20 mouse cellular contexts compared by ENCODE assay signal in the genomic region with DNA sequence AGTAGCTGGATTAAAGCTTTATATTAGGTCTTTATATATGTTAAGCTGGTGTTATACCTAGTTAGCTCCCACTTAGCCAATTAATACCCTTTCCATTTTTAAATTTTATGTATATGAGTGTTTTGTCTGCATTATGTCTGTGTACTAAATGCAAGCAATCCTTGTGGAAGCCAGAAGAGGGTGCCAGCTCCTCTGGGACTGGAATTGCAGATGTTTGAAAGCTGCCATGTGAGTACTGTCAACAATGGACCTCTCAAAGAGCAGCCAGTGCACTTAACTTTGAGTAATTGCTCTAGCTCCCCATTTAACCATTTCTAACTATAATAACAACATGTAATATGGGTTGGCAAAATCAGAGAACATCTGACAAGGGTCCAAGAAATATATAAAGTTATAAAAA.
DNase-seq lines count a peak whose midpoint lies in the region; ATAC-seq and TF ChIP-seq lines count a peak whose summit lies in the region.
"Had no signal": no experiment of that assay in that cellular context is flagged by ENCODE, and none has a peak within 500 bp of the region (broad histone marks: within the 10 kb centered on the region; RNA-seq: fewer than 3 reads in every experiment).

No protein-coding gene starts in this region.

- peaks cover 5% of the 10 kb centered on the region; the same call in 1 of the 2 replicates for H3K36me3 ChIP-seq in intestine, postnatal 0 days (ENCODE audit: control insufficient read depth, insufficient read depth)
- H3K36me3 ChIP-seq in intestine, embryonic 15.5 days: 0 out of 2 replicates have a peak, but pooled peaks cover 2% of the 10 kb centered on the region
- H3K36me3 ChIP-seq in lung, postnatal 0 days (ENCODE audit: insufficient read depth, low read length): 0 out of 2 replicates have a peak, but pooled peaks cover 6% of the 10 kb centered on the region
- H3K36me3 ChIP-seq: midbrain, embryonic 15.5 days had no signal

- no peak overlapping the region for H3K4me3 ChIP-seq in intestine, postnatal 0 days (ENCODE audit: low read depth, low read length)
- no peak overlapping the region for H3K4me3 ChIP-seq in intestine, embryonic 15.5 days (replicated peaks)
- no peak overlapping the region for H3K4me3 ChIP-seq in lung, postnatal 0 days (ENCODE audit: low read depth, low read length)
- H3K4me3 ChIP-seq: forebrain, embryonic 13.5 days; heart, embryonic 13.5 days; midbrain, embryonic 15.5 days had no signal

- H3K27me3 ChIP-seq in intestine, postnatal 0 days (replicated peaks; ENCODE audit: control insufficient read depth, insufficient read depth, low read length): no peaks in the 10 kb centered on the region
- no peaks in the 10 kb centered on the region for H3K27me3 ChIP-seq in intestine, embryonic 15.5 days (replicated peaks)
- H3K27me3 ChIP-seq in lung, postnatal 0 days (replicated peaks; ENCODE audit: insufficient read depth, low read length): no peaks in the 10 kb centered on the region
- H3K27me3 ChIP-seq: forebrain, embryonic 13.5 days; heart, embryonic 13.5 days; midbrain, embryonic 15.5 days had no signal

- TF ChIP-seq CTCF in intestine, postnatal 0 days (IDR thresholded peaks at IDR 0.05; ENCODE audit: low read depth): peak; percentile 56
- peak; percentile 56 for TF ChIP-seq CTCF in lung, postnatal 0 days (IDR thresholded peaks at IDR 0.05)
- peak; percentile 12; the same call in 1 of the 2 replicates for TF ChIP-seq CTCF in brain, embryonic 14.5 days (IDR thresholded peaks at IDR 0.05; ENCODE audit: borderline replicate concordance, extremely low read depth, insufficient read depth, insufficient read length)

- H3K9ac ChIP-seq in intestine, postnatal 0 days (ENCODE audit: low read depth, low read length): no peak overlapping the region
- H3K9ac ChIP-seq in intestine, embryonic 15.5 days: no peak overlapping the region
- no peak overlapping the region for H3K9ac ChIP-seq in lung, postnatal 0 days (replicated peaks; ENCODE audit: low read depth)
- H3K9ac ChIP-seq: forebrain, embryonic 13.5 days; heart, embryonic 13.5 days; midbrain, embryonic 15.5 days had no signal

- DNase-seq in lung, postnatal 0 days (ENCODE audit: low spot score): peak; percentile 24
- DNase-seq in lung, postnatal 14 days: no peak
- DNase-seq in brain, embryonic 14.5 days (ENCODE audit: low read depth): no peak
- no peak for DNase-seq in c-Kit-positive CD71-positive TER-119-positive erythroid progenitor cells, embryonic 14.5 days (ENCODE audit: low spot score)
- no peak for DNase-seq in testis, postnatal 14 days (ENCODE audit: low spot score)
- DNase-seq: adrenal gland, postnatal 14 days; cerebellum, adult 8-10 months; heart, postnatal 36 days; kidney, adult 8-10 months; layer of hippocampus, postnatal 36 days; liver; retina, postnatal 1 day; right cerebral cortex, postnatal 4 days had no signal

- H3K27ac ChIP-seq in intestine, postnatal 0 days (ENCODE audit: low read depth, low read length): no peak overlapping the region
- no peak overlapping the region for H3K27ac ChIP-seq in intestine, embryonic 15.5 days
- no peak overlapping the region for H3K27ac ChIP-seq in lung, postnatal 0 days (ENCODE audit: low read length)
- H3K27ac ChIP-seq: forebrain, embryonic 13.5 days; heart, embryonic 13.5 days; midbrain, embryonic 15.5 days had no signal

- no peak for TF ChIP-seq EP300 in lung, postnatal 0 days (IDR thresholded peaks at IDR 0.05)

- ATAC-seq in intestine, postnatal 0 days: no peak
- no peak for ATAC-seq in intestine, embryonic 15.5 days
- no peak for ATAC-seq in lung, postnatal 0 days
- ATAC-seq: forebrain, embryonic 13.5 days; hindbrain, embryonic 16.5 days; midbrain, embryonic 15.5 days had no signal

- no peaks in the 10 kb centered on the region for H3K9me3 ChIP-seq in intestine, postnatal 0 days (ENCODE audit: control insufficient read depth)
- no peaks in the 10 kb centered on the region for H3K9me3 ChIP-seq in intestine, embryonic 15.5 days
- no peaks in the 10 kb centered on the region for H3K9me3 ChIP-seq in lung, postnatal 0 days (ENCODE audit: low read length)
- H3K9me3 ChIP-seq: forebrain, embryonic 13.5 days; G1E; heart, embryonic 13.5 days; midbrain, embryonic 15.5 days had no signal

- no peaks in the 10 kb centered on the region for H3K4me1 ChIP-seq in intestine, postnatal 0 days (replicated peaks; ENCODE audit: control insufficient read depth, insufficient read depth, low read length)
- H3K4me1 ChIP-seq in intestine, embryonic 15.5 days (replicated peaks): no peaks in the 10 kb centered on the region
- peaks cover 4% of the 10 kb centered on the region; the same call in 1 of the 2 replicates for H3K4me1 ChIP-seq in lung, postnatal 0 days (ENCODE audit: insufficient read depth, low read depth, low read length)
- H3K4me1 ChIP-seq: forebrain, embryonic 13.5 days; midbrain, embryonic 15.5 days had no signal

- H3K4me2 ChIP-seq in intestine, postnatal 0 days (replicated peaks; ENCODE audit: low read depth): no peak overlapping the region
- H3K4me2 ChIP-seq in intestine, embryonic 15.5 days (replicated peaks): no peak overlapping the region
- H3K4me2 ChIP-seq in lung, postnatal 0 days (replicated peaks; ENCODE audit: low read depth, low read length): no peak overlapping the region
- H3K4me2 ChIP-seq: forebrain, embryonic 13.5 days; heart, embryonic 13.5 days; midbrain, embryonic 15.5 days had no signal

- no peak for TF ChIP-seq POLR2A in brain, embryonic 14.5 days (IDR thresholded peaks at IDR 0.05; ENCODE audit: borderline replicate concordance, extremely low read depth, insufficient read depth, insufficient read length, poor library complexity, severe bottlenecking)
